Comparison of ENCODE assay signal across 17 mouse cellular contexts in the genomic region with DNA sequence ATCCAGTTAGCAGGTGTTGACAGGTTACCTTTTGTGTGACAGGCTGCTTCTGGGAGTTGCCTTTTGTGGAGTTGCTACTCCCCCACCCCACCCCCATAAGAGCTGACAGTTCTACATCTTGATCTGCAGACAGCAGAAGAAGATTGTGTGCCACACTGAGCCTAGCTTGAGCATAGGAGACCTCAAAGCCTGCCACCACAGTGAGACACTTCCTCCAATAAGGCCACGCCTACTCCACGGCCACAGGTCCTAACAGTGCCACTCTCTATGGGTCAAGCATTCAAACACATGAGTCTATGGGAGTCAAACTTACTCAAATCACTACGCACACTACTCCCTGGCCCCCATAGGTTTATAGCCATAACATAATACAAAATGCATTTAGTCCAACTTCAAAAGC.
"Had no signal": no experiment of that assay in that cellular context is flagged by ENCODE, and none has a peak within 500 bp of the region (broad histone marks: within the 10 kb centered on the region; RNA-seq: fewer than 3 reads in every experiment).

No protein-coding gene starts in this region.

- H3K27me3 ChIP-seq: neural tube, embryonic 12.5 days; neural tube, embryonic 13.5 days; neural tube, embryonic 15.5 days; stomach, embryonic 15.5 days had no signal

- H3K9ac ChIP-seq: neural tube, embryonic 12.5 days; neural tube, embryonic 13.5 days; neural tube, embryonic 15.5 days; stomach, embryonic 15.5 days had no signal

- DNase-seq: retina, postnatal 1 day; right cerebral cortex, adult 18-20 months; right cerebral cortex, postnatal 14 days; right cerebral cortex, postnatal 25 days; right cerebral cortex, postnatal 4 days; spleen, adult 18-20 months; thymus, adult 18-20 months; thymus, adult 2 months; thymus, postnatal 14 days; thymus, postnatal 25 days; thymus, postnatal 36 days; thymus, postnatal 4 days had no signal

- H3K9me3 ChIP-seq: neural tube, embryonic 12.5 days; neural tube, embryonic 13.5 days; neural tube, embryonic 15.5 days; stomach, embryonic 15.5 days had no signal

- H3K27ac ChIP-seq: neural tube, embryonic 12.5 days; neural tube, embryonic 13.5 days; neural tube, embryonic 15.5 days; stomach, embryonic 15.5 days; stomach, postnatal 0 days had no signal

- H3K4me3 ChIP-seq: neural tube, embryonic 12.5 days; neural tube, embryonic 13.5 days; neural tube, embryonic 15.5 days; stomach, embryonic 15.5 days had no signal

- H3K36me3 ChIP-seq: neural tube, embryonic 12.5 days; neural tube, embryonic 13.5 days; neural tube, embryonic 15.5 days; stomach, embryonic 15.5 days had no signal
